Mouse (Mus musculus) myocyte (in vitro differentiated cells): ENCODE results near the gene Slc25a13.

Experiments used
- POLR2A ChIP-seq: IDR thresholded peaks from one replicate; pipeline ENCODE4 v1.6.1; 2011; ENCODE audit warnings: low read depth, mild to moderate bottlenecking, control low read depth, moderate library complexity; ENCODE audit not compliant: insufficient read length
- SRF ChIP-seq: IDR thresholded peaks from one replicate; pipeline ENCODE4 v1.6.1; 2011; ENCODE audit warnings: low read depth; ENCODE audit not compliant: control insufficient read depth, insufficient read length
- TCF12 ChIP-seq: IDR thresholded peaks from one replicate; pipeline ENCODE4 v1.6.1; 2011; ENCODE audit warnings: mild to moderate bottlenecking, control low read depth; ENCODE audit not compliant: poor library complexity, insufficient read depth, severe bottlenecking
- TCF3 ChIP-seq: IDR thresholded peaks from one replicate; pipeline ENCODE4 v1.6.1; 2011; ENCODE audit warnings: low read depth, control low read depth; ENCODE audit not compliant: insufficient read length

DNA sequence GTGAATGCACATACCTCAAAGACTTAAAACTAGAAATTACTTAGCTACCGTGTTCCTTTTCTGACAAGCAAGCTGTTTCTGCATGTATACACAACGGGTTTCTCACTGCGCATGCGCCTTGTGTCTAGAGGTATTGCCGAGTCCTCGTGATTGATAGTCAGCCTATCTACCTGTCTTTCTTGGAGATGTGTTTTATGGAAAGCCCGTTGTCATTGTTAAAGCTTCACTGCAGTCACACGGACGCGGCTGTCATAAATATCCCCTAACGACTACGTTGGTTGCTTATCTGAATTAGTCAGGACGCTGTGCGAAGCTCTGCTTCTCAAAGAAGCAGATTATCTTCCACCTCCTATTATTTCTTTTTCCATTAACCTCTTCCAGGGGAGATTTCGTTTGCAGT lies 201.4 kb downstream of the Slc25a13 start:
- TF ChIP-seq POLR2A (no peak), TCF3 (no peak), TCF12 (no peak), SRF (no peak)
